Mouse (Mus musculus): Measurements from ENCODE around the gene Ggact. TPM values are rescaled to one million over a fixed set of nuclear protein-coding genes. Genes with fewer than 3 reads are reported as not detected.

Ggact gene
- polyA plus RNA-seq, 1 experiment from 2014 or later = 17.0 TPM

DNA sequence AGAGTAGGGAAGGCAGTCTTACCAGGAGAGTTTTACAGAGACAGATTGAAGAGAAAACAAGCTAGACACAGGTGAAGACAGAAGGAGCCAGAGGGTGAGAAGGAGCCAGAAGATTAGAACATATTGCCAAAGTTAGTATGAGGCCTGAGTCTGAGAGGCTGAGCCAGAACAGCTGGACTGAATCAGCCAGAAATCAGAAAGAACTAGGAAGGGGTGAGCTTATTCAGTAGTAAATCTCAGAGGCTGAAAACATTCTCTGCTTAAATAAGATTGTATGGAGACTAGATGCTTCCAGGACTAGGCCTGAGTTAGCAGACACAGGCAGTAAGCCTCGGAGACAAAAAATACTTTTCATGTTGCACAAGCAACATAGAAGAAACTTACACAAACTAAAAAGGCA, 53.8 kb downstream of the Ggact start:
- 67% methylated on average over 1 of the region's 1 CpGs for WGBS
- no peaks in the 10 kb centered on the region for H3K27me3 ChIP-seq
- no peaks in the 10 kb centered on the region for H3K36me3 ChIP-seq
- H3K27ac ChIP-seq = peak overlapping the region; percentile 62
- H3K4me1 ChIP-seq = peaks cover 5% of the 10 kb centered on the region; the same call in 1 of the 2 replicates
- H3K4me3 ChIP-seq (replicated peaks) = no peak overlapping the region
- H3K9me3 ChIP-seq (replicated peaks) = no peaks in the 10 kb centered on the region
- H3K4me2 ChIP-seq = no peak overlapping the region
- no peak overlapping the region for H3K9ac ChIP-seq
- ATAC-seq (replicated peaks; ENCODE audit: low FRiP score) = peak; percentile 79; the same call in 1 of the 2 replicates

DNA sequence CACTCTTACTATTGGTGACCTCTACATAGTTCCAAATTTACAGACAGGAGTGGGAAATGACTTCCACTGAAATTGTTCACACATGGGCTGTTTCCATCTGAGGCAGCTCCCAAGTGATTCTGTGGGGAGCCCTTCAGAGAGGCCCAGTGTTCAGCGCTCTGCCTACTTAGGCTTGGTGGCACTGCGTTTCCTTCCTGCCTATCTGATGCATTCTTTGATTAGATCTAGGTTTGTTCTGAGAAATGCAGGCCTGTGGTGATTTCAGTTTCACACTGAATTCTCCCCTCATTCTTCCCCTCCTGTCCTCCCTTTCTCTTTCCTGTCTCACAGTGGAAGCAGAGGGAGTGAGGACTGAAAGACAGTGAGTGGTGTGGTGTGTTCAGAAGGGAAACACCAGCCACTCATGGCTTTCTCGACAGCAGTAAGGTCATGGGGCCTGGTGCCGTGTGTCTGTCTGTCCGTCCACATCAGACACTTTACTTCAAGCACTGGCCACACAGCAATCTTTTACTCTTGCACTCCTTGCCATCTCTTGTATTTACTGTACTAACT, 61.0 kb downstream of the Ggact start:
- no peak overlapping the region for H3K4me3 ChIP-seq (replicated peaks)
- no peak overlapping the region for H3K9ac ChIP-seq
- WGBS = 69% methylated on average over 5 of the region's 5 CpGs
- H3K27me3 ChIP-seq = no peaks in the 10 kb centered on the region
- ATAC-seq (replicated peaks; ENCODE audit: low FRiP score) = no peak
- no peaks in the 10 kb centered on the region for H3K4me1 ChIP-seq
- H3K27ac ChIP-seq = no peak overlapping the region
- H3K4me2 ChIP-seq = no peak overlapping the region
- no peaks in the 10 kb centered on the region for H3K9me3 ChIP-seq (replicated peaks)
- H3K36me3 ChIP-seq = no peaks in the 10 kb centered on the region

DNA sequence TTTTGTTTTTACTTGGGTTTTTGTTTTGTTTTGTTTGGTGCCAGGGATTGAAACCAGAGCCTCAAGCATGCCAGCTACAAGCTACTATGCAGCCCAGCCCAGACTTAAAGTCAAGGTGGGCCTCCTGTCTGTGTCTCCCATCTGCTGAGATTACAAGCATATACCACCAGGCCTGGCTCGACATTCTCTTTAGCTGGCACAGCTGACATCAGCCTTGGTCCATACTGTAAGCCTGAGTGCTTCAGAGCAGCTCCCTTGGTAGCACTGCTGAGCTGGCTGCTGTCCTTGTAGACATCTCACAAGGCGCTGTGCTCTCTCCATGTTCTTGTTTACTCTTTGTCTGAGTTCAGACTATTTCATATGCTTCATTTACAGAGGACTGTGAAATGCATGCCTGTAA, 76.5 kb downstream of the Ggact start:
- Histone ChIP-seq H3K9ac (no peak overlapping the region), H3K9me3 (replicated peaks) (no peaks in the 10 kb centered on the region), H3K36me3 (no peaks in the 10 kb centered on the region), H3K4me1 (no peaks in the 10 kb centered on the region), H3K4me2 (no peak overlapping the region), H3K4me3 (replicated peaks) (no peak overlapping the region), H3K27me3 (no peaks in the 10 kb centered on the region), H3K27ac (no peak overlapping the region)
- ATAC-seq (replicated peaks; ENCODE audit: low FRiP score) = no peak
- WGBS = 69% methylated on average over 2 of the region's 2 CpGs

DNA sequence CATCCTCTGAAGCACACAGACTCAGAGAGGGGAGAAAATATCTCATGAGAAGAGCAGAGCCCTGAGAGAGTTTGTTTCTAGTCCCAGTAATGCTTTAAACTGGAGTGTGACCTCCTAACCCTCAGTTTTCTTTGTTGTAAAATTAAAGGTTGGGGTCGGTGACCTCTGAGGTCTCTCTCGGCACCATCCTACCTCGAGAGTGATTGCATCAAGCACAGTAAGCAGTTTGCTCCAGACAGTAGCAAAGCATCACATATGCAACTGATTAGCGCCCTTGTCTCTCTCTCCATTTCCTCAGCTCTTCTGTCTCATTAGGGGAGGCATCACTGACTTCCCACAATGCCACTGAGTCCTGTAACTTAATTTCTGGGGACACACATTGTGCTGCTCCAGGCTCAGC, 77.3 kb downstream of the Ggact start:
- Histone ChIP-seq H3K4me1 (no peaks in the 10 kb centered on the region), H3K27ac (no peak overlapping the region), H3K9ac (no peak overlapping the region), H3K27me3 (no peaks in the 10 kb centered on the region), H3K4me2 (no peak overlapping the region), H3K9me3 (replicated peaks) (no peaks in the 10 kb centered on the region), H3K36me3 (no peaks in the 10 kb centered on the region), H3K4me3 (replicated peaks) (no peak overlapping the region)
- 27% methylated on average over 4 of the region's 4 CpGs for WGBS
- ATAC-seq (replicated peaks; ENCODE audit: low FRiP score) = no peak

DNA sequence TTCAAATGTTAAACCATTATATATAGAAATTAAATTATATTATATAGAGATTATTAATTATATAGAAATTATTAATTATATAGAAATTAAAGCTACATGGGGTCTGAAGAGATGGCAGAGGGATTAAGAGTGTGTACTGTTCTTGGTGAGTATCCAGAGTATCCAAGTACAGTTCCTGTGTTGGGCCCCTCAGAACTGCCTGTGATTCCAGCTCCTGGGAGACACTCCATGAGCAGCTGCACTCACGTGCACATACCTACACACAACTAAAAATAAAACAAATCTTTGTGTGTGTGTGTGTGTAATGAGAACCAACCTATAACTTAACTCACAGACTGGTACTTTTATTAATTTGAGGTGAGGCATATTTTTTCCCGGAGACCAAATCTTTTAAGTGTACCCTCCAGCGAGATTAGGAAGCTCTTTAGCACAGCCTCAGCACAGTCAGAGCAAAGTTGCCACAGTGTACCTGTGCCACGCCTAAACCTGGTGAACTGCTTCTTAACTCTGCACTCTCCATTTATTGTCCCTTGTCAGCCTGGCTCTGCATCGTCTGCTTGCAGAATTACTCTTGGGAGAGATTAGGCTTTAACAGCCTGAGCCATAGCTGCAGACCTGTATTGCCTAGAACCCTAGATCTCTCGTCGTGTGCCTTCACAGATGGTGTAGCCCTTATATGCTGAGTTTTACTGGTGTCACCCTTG, 77.9 kb downstream of the Ggact start:
- H3K4me1 ChIP-seq = no peaks in the 10 kb centered on the region
- 59% methylated on average over 7 of the region's 7 CpGs for WGBS
- no peak overlapping the region for H3K4me2 ChIP-seq
- H3K9ac ChIP-seq = no peak overlapping the region
- no peaks in the 10 kb centered on the region for H3K9me3 ChIP-seq (replicated peaks)
- no peaks in the 10 kb centered on the region for H3K27me3 ChIP-seq
- no peak for ATAC-seq (replicated peaks; ENCODE audit: low FRiP score)
- H3K27ac ChIP-seq = no peak overlapping the region
- no peaks in the 10 kb centered on the region for H3K36me3 ChIP-seq
- no peak overlapping the region for H3K4me3 ChIP-seq (replicated peaks)

DNA sequence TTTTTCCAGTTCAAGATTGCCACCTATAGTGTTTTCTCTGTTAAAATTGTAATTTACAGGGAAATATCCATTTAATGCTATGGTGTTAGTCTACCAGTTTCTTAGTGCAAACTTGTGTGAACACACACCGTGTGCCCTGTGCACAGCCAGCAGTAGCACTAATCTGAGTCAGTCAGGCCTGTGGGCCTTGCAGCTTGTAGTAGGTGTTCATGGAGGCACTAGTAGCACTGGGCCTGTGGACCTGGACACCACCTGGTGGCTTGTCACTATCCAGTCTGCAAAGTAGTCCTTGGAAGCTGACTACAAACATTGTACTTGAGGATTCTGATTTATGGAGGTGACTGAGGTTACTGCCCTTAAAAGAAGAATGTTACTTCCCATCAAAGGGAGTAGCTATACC, 78.8 kb downstream of the Ggact start:
- H3K4me2 ChIP-seq = no peak overlapping the region
- ATAC-seq (replicated peaks; ENCODE audit: low FRiP score) = 0 out of 2 replicates have a peak, but pooled peaks have one; percentile 43

DNA sequence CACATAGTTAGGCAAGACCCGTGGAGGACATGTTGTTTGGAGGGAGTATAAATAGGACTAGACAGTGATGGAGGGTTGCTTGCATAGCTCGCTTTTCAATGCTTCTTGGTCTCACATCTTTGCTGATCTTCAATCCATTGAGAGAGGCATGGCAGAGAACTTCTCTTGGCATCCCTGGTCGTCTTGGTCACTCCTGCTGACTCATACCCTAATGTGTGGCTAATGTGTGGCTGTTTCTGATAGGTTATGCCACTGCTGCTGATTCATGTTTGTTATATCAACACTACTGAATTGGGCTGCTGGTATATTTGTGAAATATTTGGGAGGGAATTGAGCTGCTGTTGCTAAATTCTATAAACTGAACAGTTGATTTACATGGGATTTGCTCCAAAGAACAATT, 79.9 kb downstream of the Ggact start:
- Histone ChIP-seq H3K4me3 (replicated peaks) (no peak overlapping the region), H3K27me3 (no peaks in the 10 kb centered on the region), H3K27ac (no peak overlapping the region), H3K9ac (no peak overlapping the region), H3K36me3 (no peaks in the 10 kb centered on the region), H3K4me1 (no peaks in the 10 kb centered on the region), H3K4me2 (no peak overlapping the region), H3K9me3 (replicated peaks) (no peaks in the 10 kb centered on the region)
- 85% methylated on average over 3 of the region's 3 CpGs for WGBS
- ATAC-seq (replicated peaks; ENCODE audit: low FRiP score) = no peak

More for the DNA sequence above, 78.8 kb downstream of the Ggact start:
- Histone ChIP-seq H3K27ac (no peak overlapping the region), H3K36me3 (no peaks in the 10 kb centered on the region), H3K4me3 (replicated peaks) (no peak overlapping the region), H3K9ac (no peak overlapping the region), H3K4me1 (no peaks in the 10 kb centered on the region), H3K27me3 (no peaks in the 10 kb centered on the region), H3K9me3 (replicated peaks) (no peaks in the 10 kb centered on the region)
- 87% methylated on average over 1 of the region's 1 CpGs for WGBS

DNA sequence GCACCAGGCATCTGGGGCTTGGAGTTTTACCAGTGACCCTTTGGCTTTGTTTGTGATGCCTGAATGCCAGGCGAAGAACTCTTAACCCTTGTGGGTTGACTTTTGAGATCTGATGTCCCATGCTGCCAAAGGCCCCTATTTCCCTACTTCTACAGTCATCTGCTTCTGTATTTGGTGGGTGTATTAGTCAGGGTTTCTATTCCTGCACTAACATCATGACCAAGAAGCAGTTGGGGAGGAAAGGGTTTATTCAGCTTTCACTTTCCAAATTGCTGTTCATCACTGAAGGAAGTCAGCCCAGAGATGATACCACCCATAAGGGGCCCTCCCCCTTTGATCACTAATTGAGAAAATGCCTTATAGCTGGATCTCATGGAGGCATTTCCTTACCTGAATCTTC, 83.1 kb downstream of the Ggact start:
- Histone ChIP-seq H3K4me2 (no peak overlapping the region), H3K27me3 (no peaks in the 10 kb centered on the region), H3K9ac (no peak overlapping the region), H3K36me3 (no peaks in the 10 kb centered on the region), H3K27ac (no peak overlapping the region), H3K4me3 (replicated peaks) (no peak overlapping the region), H3K4me1 (no peaks in the 10 kb centered on the region), H3K9me3 (replicated peaks) (no peaks in the 10 kb centered on the region)
- 96% methylated on average over 1 of the region's 1 CpGs for WGBS
- no peak for ATAC-seq (replicated peaks; ENCODE audit: low FRiP score)

DNA sequence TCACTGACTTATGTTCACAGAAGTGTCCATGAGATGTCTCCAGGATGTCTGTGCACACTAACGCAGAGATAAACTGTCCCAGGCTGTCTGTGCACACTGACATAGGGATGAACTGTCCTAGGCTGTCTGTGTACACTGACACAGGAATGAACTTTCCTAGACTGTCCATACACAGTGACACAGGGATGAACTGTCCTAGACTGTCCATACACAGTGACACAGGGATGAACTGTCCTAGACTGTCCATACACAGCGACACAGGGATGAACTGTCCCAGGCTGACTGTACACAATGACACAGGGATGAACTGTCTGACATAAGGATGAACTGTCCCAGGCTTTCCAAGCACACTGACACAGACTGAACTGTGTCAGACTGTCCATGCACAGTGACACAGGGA, 88.1 kb downstream of the Ggact start:
- no peak overlapping the region for H3K27ac ChIP-seq
- H3K27me3 ChIP-seq = no peaks in the 10 kb centered on the region
- no peak overlapping the region for H3K9ac ChIP-seq
- no peak overlapping the region for H3K4me2 ChIP-seq
- WGBS = 80% methylated on average over 2 of the region's 2 CpGs
- H3K4me1 ChIP-seq = no peaks in the 10 kb centered on the region
- H3K4me3 ChIP-seq (replicated peaks) = no peak overlapping the region
- no peaks in the 10 kb centered on the region for H3K9me3 ChIP-seq (replicated peaks)
- H3K36me3 ChIP-seq = no peaks in the 10 kb centered on the region
- ATAC-seq (replicated peaks; ENCODE audit: low FRiP score) = 0 out of 2 replicates have a peak, but pooled peaks have one; percentile 18

DNA sequence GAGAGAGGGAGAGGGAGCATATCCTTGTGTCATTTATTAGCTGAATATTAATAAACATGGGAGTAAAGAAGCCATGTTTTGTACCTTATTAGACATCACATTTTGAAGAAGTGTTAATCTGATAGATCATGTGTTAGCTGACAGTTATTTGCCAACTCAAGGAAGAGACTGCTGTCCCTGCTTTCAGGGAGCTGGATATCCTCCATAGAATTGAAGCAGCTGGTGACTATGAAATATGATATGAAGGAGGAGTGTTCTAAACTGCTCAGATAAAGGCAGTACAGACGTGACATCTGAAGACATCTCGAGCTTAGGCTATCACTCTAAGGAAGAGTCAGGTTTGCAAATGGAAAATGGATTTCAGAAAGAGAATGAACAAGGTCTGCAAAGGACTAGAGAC, 89.8 kb downstream of the Ggact start:
- Histone ChIP-seq H3K9ac (no peak overlapping the region), H3K36me3 (no peaks in the 10 kb centered on the region), H3K4me3 (replicated peaks) (no peak overlapping the region), H3K9me3 (replicated peaks) (no peaks in the 10 kb centered on the region), H3K4me1 (no peaks in the 10 kb centered on the region), H3K4me2 (no peak overlapping the region), H3K27me3 (no peaks in the 10 kb centered on the region), H3K27ac (no peak overlapping the region)
- WGBS = 41% methylated on average over 2 of the region's 2 CpGs
- no peak for ATAC-seq (replicated peaks; ENCODE audit: low FRiP score)

DNA sequence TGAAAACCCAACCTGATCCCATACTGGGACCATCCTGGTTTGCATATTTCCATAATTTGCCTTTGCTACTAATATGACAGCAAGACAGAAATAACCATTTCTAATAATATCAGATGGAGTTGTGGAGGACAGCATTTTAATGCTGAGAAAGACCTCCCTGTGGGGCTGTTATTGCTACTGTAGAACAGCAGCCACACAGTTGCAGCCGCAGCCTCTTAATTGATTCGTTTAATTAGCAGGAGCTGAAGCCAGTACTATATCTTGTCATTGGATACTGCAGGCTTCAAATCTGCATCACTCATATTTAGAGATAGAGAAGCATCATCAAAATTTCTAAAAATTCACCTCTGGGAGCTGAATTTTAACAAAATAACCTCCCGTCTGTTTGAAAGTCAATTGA, 92.6 kb downstream of the Ggact start:
- Histone ChIP-seq H3K9me3 (replicated peaks) (no peaks in the 10 kb centered on the region), H3K4me2 (no peak overlapping the region), H3K27me3 (no peaks in the 10 kb centered on the region), H3K4me3 (replicated peaks) (no peak overlapping the region), H3K4me1 (no peaks in the 10 kb centered on the region), H3K27ac (no peak overlapping the region), H3K36me3 (no peaks in the 10 kb centered on the region), H3K9ac (no peak overlapping the region)
- no peak for ATAC-seq (replicated peaks; ENCODE audit: low FRiP score)
- 79% methylated on average over 3 of the region's 3 CpGs for WGBS

DNA sequence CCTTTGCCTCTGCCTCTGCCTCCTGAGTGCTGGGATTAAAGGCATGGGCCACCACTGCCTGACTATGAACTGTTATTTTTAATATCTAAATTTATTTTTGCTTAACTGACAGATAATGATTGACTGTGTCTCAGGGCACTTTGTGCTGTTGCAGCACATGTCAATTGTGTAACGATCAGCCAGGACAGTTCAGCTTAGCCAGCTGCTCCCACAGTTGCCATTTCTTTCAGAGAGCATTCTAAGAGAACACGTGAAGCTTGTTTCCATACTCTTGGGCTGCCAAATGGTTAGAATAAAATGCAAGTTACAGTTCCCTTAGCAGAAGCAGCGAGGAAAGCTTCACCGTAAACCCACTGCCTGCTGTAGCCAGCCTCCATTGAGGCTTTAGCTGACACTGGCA, 113.3 kb downstream of the Ggact start:
- H3K9me3 ChIP-seq (replicated peaks) = no peaks in the 10 kb centered on the region
- no peaks in the 10 kb centered on the region for H3K36me3 ChIP-seq
- 86% methylated on average over 4 of the region's 4 CpGs for WGBS
- H3K4me3 ChIP-seq (replicated peaks) = no peak overlapping the region
- no peak overlapping the region for H3K27ac ChIP-seq
- H3K4me1 ChIP-seq = no peaks in the 10 kb centered on the region
- no peaks in the 10 kb centered on the region for H3K27me3 ChIP-seq
- no peak overlapping the region for H3K9ac ChIP-seq
- ATAC-seq (replicated peaks; ENCODE audit: low FRiP score) = no peak
- no peak overlapping the region for H3K4me2 ChIP-seq

DNA sequence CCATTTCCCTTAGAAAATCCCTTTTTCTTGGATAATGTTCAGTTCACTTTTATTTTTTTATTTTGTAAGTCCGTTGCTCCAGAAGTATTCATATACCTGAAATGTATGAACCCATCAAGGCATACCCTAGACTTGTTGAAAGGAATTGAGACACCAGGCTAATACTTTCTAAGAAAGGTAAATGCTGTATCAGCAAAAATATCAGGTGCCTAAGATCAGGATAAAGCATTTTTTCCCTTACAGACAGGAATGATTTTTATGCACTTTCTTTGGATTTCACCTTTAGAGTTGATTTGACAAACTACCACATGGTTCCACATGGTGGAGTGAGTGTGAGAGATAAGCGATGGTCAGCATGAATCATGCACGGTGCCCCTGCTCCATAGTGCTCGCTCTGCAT, 120.2 kb downstream of the Ggact start:
- Histone ChIP-seq H3K4me2 (no peak overlapping the region), H3K9ac (no peak overlapping the region), H3K27me3 (no peaks in the 10 kb centered on the region), H3K4me3 (replicated peaks) (no peak overlapping the region), H3K27ac (no peak overlapping the region), H3K4me1 (no peaks in the 10 kb centered on the region), H3K36me3 (no peaks in the 10 kb centered on the region), H3K9me3 (replicated peaks) (no peaks in the 10 kb centered on the region)
- ATAC-seq (replicated peaks; ENCODE audit: low FRiP score) = no peak
- WGBS = 78% methylated on average over 4 of the region's 4 CpGs

All from kidney, embryonic 15.5 days (tissue).